Mouse (Mus musculus) lung, postnatal 0 days (tissue): Measurements from ENCODE around the gene Vmn1r1. TPM values are rescaled to one million over a fixed set of nuclear protein-coding genes. Genes with fewer than 3 reads are reported as not detected.

Experiments
- ATAC-seq: fragments of 200-750 bp; cut with Nextera tagmentation; 2 replicates; pipeline ENCODE4 v1.8.0; 2017; ENCODE audit warnings: moderate library complexity
- DNase-seq: peaks from one replicate; pipeline ENCODE4 v3.0.0-alpha.2; 2016; ENCODE audit warnings: low spot score
- H3K27ac ChIP-seq: fragments of 300-500 bp; sonication (generic); 2 replicates; pipeline ENCODE4 v1.5.1; 2014; ENCODE audit warnings: antibody characterized with exemption, mild to moderate bottlenecking, low read length, mixed read lengths
- H3K27me3 ChIP-seq: fragments of 300-500 bp; sonication (generic); replicated peaks from 2 replicates; pipeline ENCODE4 v1.6.1; 2014; ENCODE audit warnings: low read length, mixed read lengths; ENCODE audit not compliant: insufficient read depth
- H3K36me3 ChIP-seq: fragments of 300-500 bp; sonication (generic); 2 replicates; pipeline ENCODE4 v1.6.1; 2014; ENCODE audit warnings: low read length, mixed read lengths; ENCODE audit not compliant: insufficient read depth
- H3K4me1 ChIP-seq: fragments of 300-500 bp; sonication (generic); 2 replicates; pipeline ENCODE4 v1.6.1; 2014; ENCODE audit warnings: antibody characterized with exemption, low read depth, low read length, mixed read lengths; ENCODE audit not compliant: insufficient read depth
- H3K4me2 ChIP-seq: fragments of 300-500 bp; sonication (generic); replicated peaks from 2 replicates; pipeline ENCODE4 v1.6.1; 2014; ENCODE audit warnings: low read depth, mild to moderate bottlenecking, low read length, moderate library complexity, mixed read lengths
- H3K4me3 ChIP-seq: fragments of 300-500 bp; sonication (generic); 2 replicates; pipeline ENCODE4 v1.5.1; 2014; ENCODE audit warnings: low read depth, low read length
- H3K9ac ChIP-seq: fragments of 300-500 bp; sonication (generic); replicated peaks from 2 replicates; pipeline ENCODE4 v1.6.1; 2014; ENCODE audit warnings: low read depth, mild to moderate bottlenecking
- H3K9me3 ChIP-seq: fragments of 300-500 bp; sonication (generic); 2 replicates; pipeline ENCODE4 v1.6.1; 2016; ENCODE audit warnings: low read length, mixed read lengths
- CTCF ChIP-seq: IDR thresholded peaks from 2 replicates; pipeline ENCODE4 v1.5.1; 2016; ENCODE audit warnings: antibody characterized with exemption, mild to moderate bottlenecking
- EP300 ChIP-seq: IDR thresholded peaks from 2 replicates; pipeline ENCODE4 v1.6.1; 2016; ENCODE audit warnings: antibody characterized with exemption, mild to moderate bottlenecking, control low read depth
- WGBS: fragments of 180-500 bp; shearing (Covaris S2); extraction: QIAGEN DNeasy Blood & Tissue Kit; methylation state at CpG from one replicate; pipeline ENCODE4 v1.1.7; 2014; 5-methylcytosine and 5-hydroxymethylcytosine counted together
- polyA plus RNA-seq: library from polyadenylated mRNA; unstranded; fragments of >200 nt; fragmentation: Nextera tagmentation; extraction: Ambion mirVana; gene quantifications from 2 replicates; pipeline ENCODE4 v1.2.1, GENCODE M21; 2015

Vmn1r1 gene
- polyA plus RNA-seq, 1 experiment from 2014 or later, result not detected

- no peak for ATAC-seq
- Histone ChIP-seq H3K9me3 (no peaks in the 10 kb centered on the region), H3K27ac (no peak overlapping the region), H3K27me3 (no peaks in the 10 kb centered on the region), H3K36me3 (no peaks in the 10 kb centered on the region), H3K4me2 (no peak overlapping the region), H3K4me3 (no peak overlapping the region), H3K4me1 (no peaks in the 10 kb centered on the region), H3K9ac (no peak overlapping the region)
- DNase-seq, result no peak
- WGBS, result 75% methylated on average over 8 of the region's 8 CpGs
- TF ChIP-seq CTCF (peak; percentile 33), EP300 (no peak)
These were observed 26.1 kb downstream of the Vmn1r1 start for GRCm38 (mm10) chr1:182138172-182138571.

DNA sequence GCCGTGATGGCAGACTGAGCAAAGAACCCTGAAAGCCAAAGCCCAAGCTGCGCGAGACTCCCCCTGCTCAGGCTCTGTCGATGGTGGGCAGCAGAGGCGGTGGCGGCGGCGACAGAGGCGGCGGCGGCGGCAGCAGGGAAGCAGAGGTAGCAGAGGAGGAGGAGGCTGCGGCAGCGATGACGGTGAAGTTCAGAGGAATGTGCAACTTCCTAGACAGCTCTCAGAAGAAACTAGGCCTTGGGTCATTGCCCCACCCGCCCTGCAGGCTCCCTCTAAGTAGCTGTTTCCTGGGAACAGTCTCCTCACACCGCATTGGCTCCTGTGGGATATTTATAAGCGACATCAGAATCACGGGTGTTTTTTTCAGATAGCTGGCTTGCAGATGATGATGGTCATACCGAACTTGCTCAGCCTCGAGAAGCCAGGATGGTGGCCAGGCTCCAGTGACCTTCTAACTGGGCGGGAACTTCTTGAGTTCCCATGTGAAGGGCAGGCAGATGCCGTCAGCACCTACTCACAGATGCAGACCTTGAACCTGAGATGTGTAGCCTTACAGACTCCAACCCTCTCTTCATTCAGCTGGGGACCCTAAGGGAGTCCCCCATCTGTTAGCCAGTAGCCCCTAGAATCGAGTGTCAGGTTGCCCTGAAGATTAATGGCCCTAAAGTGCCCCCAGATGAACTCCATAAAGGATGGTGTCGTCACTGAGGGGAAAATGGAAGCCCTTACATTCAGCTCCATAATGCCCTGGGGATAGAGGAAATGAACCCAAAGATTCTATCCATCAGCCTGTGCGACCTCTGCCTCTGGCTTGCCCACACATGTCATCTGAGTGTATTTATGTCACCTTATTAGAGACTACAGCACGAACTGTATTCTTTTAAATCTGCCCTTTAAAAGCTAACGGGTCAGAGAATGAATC, 26.8 kb downstream of the Vmn1r1 start:
- H3K9me3 ChIP-seq, result no peaks in the 10 kb centered on the region
- DNase-seq (peak; percentile 53), ATAC-seq (0 out of 2 replicates have a peak, but pooled peaks have one; percentile 27)
- no peaks in the 10 kb centered on the region for H3K36me3 ChIP-seq
- no peak overlapping the region for H3K9ac ChIP-seq
- H3K27ac ChIP-seq, result no peak overlapping the region
- no peak overlapping the region for H3K4me2 ChIP-seq
- H3K4me1 ChIP-seq, result no peaks in the 10 kb centered on the region
- H3K4me3 ChIP-seq, result no peak overlapping the region
- TF ChIP-seq EP300, result no peak
- TF ChIP-seq CTCF, result no peak
- 45% methylated on average over 25 of the region's 28 CpGs for whole genome bisulfite sequencing
- H3K27me3 ChIP-seq, result no peaks in the 10 kb centered on the region

DNA sequence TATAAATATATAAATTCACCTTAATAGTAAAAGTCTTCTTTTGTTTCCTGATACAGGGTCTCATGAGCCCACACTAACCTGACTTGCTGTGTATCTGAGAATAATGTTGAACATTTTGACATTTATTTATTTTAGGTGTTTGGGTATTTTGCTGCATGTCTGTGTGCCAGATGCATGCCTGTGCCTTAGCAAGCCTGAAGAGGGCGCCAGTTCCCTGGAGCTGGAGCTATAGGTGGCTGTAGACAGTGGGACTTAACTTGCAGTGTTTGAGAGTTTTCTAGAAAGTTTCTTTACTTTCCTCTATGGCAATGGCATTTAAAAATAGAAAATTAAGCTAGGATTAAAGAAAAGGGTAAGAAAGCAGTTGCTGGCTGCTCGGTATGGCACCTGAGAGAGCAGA, 33.5 kb downstream of the Vmn1r1 start:
- no peak overlapping the region for H3K4me3 ChIP-seq
- H3K4me1 ChIP-seq, result peaks cover 4% of the 10 kb centered on the region; the same call in 1 of the 2 replicates
- peak; percentile 74 for TF ChIP-seq CTCF
- TF ChIP-seq EP300, result no peak
- WGBS, result 46% methylated on average over 2 of the region's 2 CpGs
- no peak overlapping the region for H3K4me2 ChIP-seq
- no peaks in the 10 kb centered on the region for H3K9me3 ChIP-seq
- ATAC-seq (no peak), DNase-seq (peak; percentile 44)
- H3K36me3 ChIP-seq, result 0 out of 2 replicates have a peak, but pooled peaks cover 5% of the 10 kb centered on the region
- no peaks in the 10 kb centered on the region for H3K27me3 ChIP-seq
- H3K9ac ChIP-seq, result no peak overlapping the region
- no peak overlapping the region for H3K27ac ChIP-seq

DNA sequence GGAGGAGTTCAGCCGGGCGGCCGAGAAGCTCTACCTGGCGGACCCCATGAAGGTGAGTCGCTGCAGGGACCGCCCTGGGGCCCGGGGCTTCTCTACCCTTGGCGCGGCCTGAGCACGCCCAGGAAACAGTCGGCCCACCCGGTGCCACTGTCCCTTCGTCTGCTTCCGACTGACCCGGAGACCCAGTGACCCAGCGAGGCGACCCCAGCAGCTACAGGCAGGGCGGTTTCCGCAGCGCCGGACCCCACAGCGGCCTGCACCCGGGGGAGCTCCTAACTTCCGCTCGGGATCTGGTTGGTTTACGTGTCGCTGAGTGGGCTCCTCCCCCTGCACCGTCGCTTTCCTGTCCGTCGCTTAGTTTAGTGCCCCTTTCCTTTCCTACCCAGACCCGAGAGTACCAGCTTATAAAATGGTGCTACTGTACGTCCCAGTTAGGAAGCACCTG, 39.3 kb downstream of the Vmn1r1 start:
- no peaks in the 10 kb centered on the region for H3K27me3 ChIP-seq
- peak overlapping the region; percentile 94 for H3K27ac ChIP-seq
- H3K36me3 ChIP-seq, result no peaks in the 10 kb centered on the region
- peak overlapping the region; percentile 84 for H3K4me3 ChIP-seq
- ATAC-seq (peak; percentile 97), DNase-seq (peak; percentile 97)
- under 1% methylated on average over 31 of the region's 33 CpGs for WGBS
- peak overlapping the region; percentile 58 for H3K4me2 ChIP-seq
- no peaks in the 10 kb centered on the region for H3K9me3 ChIP-seq
- peaks cover 7% of the 10 kb centered on the region; the same call in 1 of the 2 replicates for H3K4me1 ChIP-seq
- TF ChIP-seq EP300 (peak; percentile 44; the same call in 1 of the 2 replicates), CTCF (no peak)
- H3K9ac ChIP-seq, result peak overlapping the region; percentile 87

DNA sequence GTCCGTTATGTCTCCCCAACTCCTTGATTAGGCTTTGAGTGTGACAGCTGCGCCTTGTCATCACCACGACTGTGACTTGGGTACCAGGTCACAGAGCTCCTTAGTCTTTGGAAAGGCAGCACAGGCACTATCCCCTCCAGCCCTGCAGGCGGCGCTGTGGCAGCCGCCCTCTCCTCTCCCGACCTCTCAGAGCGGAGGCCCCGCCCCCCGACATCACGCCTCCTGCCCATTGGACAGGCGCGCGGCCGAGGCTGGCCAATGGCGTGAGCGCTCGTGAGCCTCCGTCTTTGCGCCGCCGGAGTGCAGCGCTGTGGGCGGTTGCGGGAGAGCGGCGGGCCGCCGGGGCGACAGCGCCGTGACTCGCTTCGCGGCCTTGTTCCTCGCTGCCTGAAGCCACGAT, 39.8 kb downstream of the Vmn1r1 start, which contains the start of gene Srp9:
Srp9 (plus strand) TSS at position 232 of the 400 bp plus-strand sequence.
- TF ChIP-seq EP300 (no peak), CTCF (peak; percentile 99)
- H3K9me3 ChIP-seq, result no peaks in the 10 kb centered on the region
- peak within 1 kb of the TSS; percentile 87 for H3K9ac ChIP-seq
- peak within 1 kb of the TSS; percentile 84 for H3K4me3 ChIP-seq
- H3K27me3 ChIP-seq, result no peaks in the 10 kb centered on the region
- H3K36me3 ChIP-seq, result no peaks in the 10 kb centered on the region
- DNase-seq (peak; percentile 99), ATAC-seq (peak; percentile 99)
- peak within 1 kb of the TSS; percentile 58 for H3K4me2 ChIP-seq
- 2% methylated on average over 33 of the region's 37 CpGs for WGBS
- peak within 1 kb of the TSS; percentile 94 for H3K27ac ChIP-seq
- peaks cover 7% of the 10 kb centered on the region; the same call in 1 of the 2 replicates for H3K4me1 ChIP-seq

DNA sequence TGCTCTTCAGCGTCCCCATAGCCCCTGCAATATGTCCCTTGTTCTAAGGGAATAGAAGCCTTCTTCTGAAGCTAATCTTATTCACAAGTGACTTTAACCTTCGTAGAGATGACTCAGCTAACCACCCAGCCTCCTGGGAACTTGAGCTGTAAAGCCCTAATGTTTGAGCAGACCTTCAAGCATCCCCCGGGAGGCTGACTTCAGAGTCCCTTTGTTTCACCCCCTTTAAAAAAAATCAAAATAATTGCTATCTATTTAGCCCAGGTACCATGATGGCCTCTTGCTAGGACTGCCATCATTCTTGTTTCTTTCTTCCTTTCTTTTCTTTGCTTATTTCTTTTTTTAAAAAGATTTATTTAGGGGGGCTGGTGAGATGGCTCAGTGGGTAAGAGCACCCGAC, 41.9 kb downstream of the Vmn1r1 start:
- no peaks in the 10 kb centered on the region for H3K27me3 ChIP-seq
- H3K9me3 ChIP-seq, result no peaks in the 10 kb centered on the region
- H3K4me1 ChIP-seq, result peaks cover 7% of the 10 kb centered on the region; the same call in 1 of the 2 replicates
- 78% methylated on average over 4 of the region's 4 CpGs for WGBS
- no peak overlapping the region for H3K27ac ChIP-seq
- no peak for DNase-seq
- no peak for TF ChIP-seq CTCF
- TF ChIP-seq EP300, result no peak
- ATAC-seq, result no peak
- H3K4me3 ChIP-seq, result no peak overlapping the region
- no peak overlapping the region for H3K4me2 ChIP-seq
- no peaks in the 10 kb centered on the region for H3K36me3 ChIP-seq
- H3K9ac ChIP-seq, result no peak overlapping the region
